Mouse (Mus musculus) layer of hippocampus, postnatal 14 days (tissue): ENCODE measurements at regions not wholly inside any gene's neighbourhood (a gene's known extent, or its start where the extent isn't known, plus 50 kb on each side); places are given as distances from the start of the nearest gene placed in this dataset.

Experiments used
- DNase-seq, 2 experiments: peaks; one replicate each; pipeline ENCODE4 v3.0.0; 2021 to 2022; ENCODE audit warnings: low spot score in 2 of 2, mixed read lengths in 1 of 2

DNA sequence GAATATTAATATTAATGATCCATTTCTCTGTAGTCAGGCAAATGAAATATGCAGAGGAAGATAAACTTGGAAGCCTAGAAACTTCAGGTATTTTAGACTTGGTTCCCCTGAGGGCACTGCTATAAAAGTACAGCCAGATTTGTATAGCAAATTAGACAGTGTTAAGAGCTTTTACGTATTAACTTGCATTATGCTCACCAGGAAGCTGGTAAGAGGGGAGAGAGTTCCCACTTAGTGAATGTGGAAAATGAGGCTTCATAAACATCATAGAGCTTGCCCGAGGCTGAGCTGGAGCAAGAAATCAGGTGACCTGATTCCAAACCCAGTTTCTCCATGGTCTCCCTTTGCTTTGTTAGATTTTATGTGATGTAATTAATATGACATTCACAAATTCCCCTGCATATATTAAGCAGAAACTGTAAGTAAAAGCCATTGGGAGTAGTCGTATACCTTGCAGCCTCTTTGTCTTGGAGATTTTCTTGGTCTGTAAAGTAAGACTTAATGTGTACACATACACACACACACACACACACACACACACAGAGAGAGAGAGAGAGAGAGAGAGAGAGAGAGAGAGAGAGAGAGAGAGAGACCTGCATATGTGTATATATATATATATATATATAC is 718.9 kb upstream of the Isx start:
- no peak for DNase-seq

DNA sequence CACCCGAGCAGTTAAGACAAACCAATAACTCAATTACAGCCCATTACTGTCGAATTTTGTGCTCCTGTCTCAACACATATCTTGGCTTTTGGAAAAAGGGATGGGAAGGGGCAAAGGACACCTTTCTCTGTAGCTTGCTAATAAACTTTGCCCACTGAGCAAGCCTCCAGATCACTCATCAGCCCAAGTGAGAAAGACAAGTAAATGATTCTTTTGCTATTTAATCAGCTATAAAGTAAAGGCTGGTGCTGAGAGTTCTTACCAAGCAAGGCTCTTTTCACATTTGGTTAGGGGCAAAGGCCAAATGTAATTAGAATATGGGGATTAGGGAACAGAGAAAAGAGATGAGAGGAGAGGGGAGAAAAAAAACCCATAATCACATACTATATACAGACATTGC is 703.4 kb upstream of the Isx start:
- DNase-seq: no peak

DNA sequence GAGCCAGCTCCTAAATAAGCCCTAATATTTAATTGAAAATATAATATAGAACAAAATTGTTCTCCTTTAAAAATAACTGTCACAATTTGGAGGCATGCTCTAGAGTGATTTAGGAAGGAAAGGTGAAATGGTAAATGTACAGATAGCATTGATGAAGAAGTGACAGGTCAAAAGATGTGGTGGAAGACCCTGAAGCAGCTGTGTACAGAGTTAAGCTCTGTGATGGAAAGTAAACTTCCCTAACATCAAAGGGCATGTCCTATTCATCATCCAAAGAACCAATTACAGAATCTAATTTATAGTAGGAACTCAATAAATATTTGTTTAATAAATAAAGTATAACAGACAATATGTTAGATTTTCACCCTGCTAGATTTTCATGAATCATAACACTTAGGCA is 702.3 kb upstream of the Isx start:
- no peak for DNase-seq

DNA sequence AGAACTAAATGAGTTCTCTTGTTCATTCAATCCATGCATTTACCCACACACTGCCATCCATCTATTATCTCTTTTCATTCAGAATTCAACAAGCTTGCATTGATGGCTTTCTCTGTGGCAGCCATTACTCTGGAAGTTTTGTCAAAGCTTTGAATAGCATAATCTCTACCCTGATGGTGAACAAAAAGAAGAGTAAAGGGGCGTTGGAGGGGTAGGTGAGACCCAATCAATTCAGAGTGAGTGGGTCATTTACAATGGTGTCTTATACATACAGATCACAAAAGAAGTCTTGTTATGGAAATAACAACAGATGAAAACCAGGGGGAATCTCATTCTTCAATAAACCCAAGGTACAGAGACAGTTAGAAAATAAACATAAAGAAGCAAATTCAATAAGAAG is 701.9 kb upstream of the Isx start:
- DNase-seq: no peak

DNA sequence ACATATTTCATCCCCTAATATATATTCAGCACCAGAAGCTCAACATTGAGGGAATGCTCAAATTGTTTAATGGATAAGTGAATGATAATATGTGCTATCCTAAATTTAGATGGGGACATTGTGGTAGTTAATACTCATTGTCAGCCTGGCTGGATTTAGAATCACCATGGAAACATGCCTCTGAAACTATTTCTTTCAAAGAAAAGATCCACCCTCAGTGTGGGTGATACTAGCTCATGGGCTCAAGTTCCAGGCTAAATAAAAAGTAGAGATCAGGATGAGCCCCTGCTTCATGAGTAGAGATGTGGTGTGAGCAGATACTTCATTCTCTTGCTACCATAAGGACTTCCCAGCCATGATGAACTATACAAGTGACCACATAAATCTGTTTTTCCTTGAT is 668.4 kb upstream of the Isx start:
- peak in 1 of 2 experiments; percentile 74 for DNase-seq

DNA sequence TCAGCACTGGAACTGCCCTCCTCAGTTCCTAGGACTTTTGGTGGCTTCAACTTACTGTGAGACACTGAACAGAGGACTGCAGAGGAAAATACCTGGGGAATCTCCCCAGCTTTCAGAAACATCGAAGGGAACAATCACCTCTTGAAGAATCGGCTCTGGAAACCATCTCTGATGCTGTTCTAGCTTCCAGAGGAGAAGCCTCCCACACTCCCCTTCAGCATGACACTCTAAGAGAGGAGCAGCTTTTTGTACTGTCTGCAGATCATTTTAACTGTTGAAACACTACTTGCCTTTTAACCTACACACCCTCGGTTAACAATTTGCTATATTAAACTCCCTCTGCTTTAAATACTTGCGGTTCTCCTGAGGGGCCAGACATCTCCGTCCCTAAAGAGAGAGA is 664.7 kb upstream of the Isx start:
- no peak for DNase-seq

DNA sequence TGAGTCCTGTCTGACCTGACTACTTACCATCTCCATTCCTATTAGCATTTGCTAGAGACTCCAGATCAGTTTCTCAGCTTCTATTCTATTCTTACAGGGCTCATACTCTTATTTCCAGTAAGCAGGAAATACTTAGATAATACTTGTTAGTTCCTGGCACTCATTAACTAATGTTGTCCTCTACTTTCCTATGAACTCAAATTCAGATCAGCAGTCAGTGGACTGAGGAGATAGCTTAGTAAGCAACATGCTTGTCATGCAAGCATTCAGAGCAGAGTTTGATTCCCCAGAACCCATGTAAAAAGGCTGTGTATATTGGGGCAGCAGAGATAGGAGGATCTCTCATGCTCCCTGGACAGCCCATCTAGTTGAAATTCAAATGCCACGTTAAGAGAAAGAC is 656.2 kb upstream of the Isx start:
- no peak for DNase-seq
